Mouse (Mus musculus) frontal cortex, postnatal 10 days (tissue): ENCODE measurements around the gene Eddm3b.
"Not testable (repeated sequence)": the region's sequence is repeated elsewhere in the genome, so short reads cannot be mapped to it uniquely, and the experiment has no call there.

Source experiments
- DNase-seq, 2 experiments: peaks; one replicate each; pipeline ENCODE4 v3.0.0; 2022; ENCODE audit warnings: low spot score in 2 of 2, mixed read lengths in 1 of 2

Eddm3b gene

GRCm38 (mm10) chr14:51143287-51143686 lies 29.1 kb downstream of the Eddm3b start:
- no peak for DNase-seq

- DNase-seq = no peak
These were observed 29.7 kb downstream of the Eddm3b start for GRCm38 (mm10) chr14:51143937-51144336.

DNA sequence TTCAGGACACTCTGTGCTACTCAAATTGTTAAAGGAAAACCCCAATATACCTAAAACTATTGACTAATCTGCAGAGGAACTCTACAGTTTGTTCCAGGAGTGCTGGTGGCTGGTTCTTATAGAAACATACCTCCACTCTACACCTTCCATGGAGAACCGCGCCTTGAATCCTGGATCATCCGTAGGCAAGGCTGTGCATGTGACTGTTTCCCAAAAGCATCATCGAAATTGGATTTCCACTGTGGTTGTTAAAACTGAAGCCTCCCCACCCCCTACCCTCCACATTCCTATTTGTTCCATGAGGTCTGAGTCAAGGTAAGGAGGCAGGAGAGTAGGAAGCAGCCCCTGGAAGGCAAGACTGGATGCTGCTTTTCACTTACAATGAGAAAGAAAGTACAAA lies 30.2 kb downstream of the Eddm3b start:
- DNase-seq = no peak

DNA sequence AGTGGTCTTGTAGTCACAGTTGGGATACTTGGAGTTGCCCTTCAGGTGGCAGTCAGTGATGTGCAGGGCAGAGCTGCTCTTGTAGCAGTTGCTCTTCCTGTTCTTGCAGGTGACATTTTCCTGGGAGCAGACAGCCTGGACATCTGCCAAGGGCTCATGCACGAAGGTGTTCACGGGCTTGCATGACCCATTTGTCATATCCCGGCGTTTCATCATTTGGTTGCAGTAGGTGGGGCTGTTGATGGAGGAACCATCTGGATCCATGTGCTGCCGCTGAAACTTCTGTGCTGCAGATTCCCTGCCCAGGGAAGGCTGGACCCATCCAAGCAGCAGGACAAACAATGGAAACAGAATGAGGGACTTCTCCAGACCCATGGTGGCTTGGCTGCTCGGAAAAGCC lies 31.3 kb downstream of the Eddm3b start:
- DNase-seq = no peak

GRCm38 (mm10) chr14:51146685-51147084 lies 32.5 kb downstream of the Eddm3b start, which contains the start of gene Rnase1:
Gene Rnase1, minus strand, starts transcription at chr14:51146785.
- DNase-seq = no peak

GRCm38 (mm10) chr14:51148006-51148405 lies 33.8 kb downstream of the Eddm3b start:
- no peak for DNase-seq

DNA sequence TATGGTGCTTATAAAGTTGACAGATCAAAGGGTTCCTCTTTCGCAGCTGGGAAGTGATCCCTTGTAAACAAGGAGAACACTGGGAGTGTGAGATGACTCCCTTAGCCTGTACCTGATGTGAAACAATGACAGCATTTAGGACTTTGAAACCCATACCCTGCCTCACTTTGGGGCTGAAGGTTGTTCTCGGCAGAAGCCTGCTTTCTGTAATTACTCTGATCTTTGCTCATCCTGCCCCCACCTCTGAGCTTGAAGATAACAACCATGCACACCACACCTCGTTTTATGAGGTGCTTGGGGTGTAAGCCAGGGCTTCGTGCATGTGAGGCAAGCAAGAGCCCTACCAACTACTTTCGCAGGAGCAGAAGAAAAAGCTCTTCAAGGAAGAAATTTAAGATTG lies 34.9 kb downstream of the Eddm3b start:
- no peak for DNase-seq

GRCm38 (mm10) chr14:51150206-51150831 lies 36.1 kb downstream of the Eddm3b start:
- no peak for DNase-seq

DNA sequence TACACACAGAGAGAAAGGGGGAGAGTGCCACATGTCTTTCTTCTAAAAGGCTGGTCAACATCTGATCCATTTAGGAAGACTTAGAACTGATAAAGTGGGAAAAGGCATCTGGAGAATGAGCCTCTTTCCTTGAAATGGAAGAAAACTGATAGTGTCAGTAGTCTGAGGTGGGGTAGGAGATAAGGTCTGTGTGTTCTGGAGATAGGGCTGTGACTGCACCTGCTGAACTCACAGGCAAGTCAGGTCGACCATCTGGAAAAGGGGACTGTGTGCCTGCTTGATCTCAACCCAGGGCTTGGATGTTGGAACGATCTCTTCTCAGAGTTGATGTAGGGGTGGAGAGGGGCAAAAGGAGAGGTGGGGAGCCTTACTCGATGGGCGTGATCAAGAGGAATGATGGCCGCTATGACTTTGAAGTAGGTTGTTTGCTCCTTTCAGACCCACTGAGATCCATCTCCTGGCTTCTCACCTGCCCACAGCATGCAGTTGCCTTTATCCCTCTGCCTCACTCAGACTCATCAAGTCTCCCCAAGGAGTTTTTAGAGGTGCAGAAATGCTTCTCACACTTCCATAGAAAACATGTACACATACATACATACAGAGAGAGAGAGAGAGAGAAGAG lies 38.1 kb downstream of the Eddm3b start:
- no peak for DNase-seq

GRCm38 (mm10) chr14:51156056-51156735 lies 42.0 kb downstream of the Eddm3b start:
- no peak for DNase-seq

- no peak for DNase-seq
These were observed 42.5 kb downstream of the Eddm3b start for GRCm38 (mm10) chr14:51156736-51157068.

DNA sequence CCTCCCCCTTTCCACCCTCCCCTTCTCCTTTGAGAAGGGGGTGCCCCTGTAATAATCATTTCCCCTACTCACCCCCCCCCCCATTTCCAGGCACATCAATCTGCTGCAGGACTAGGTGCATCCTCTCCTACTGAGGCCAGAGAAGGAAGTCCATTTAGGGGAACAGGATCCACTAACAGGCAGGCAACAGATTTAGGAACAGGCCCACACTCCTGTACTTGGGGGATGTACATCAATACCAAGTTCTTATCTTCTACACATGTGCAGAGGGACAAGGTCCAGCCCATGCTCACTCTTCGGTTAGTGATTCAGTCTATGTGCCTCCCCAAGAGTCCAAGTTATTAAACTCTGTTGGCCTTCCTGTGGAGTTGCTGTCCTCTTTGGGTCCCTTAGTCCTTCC lies 42.8 kb downstream of the Eddm3b start:
- DNase-seq = no peak

- not testable (repeated sequence) for DNase-seq
These were observed 47.8 kb downstream of the Eddm3b start, which contains the start of gene Rnase2b for GRCm38 (mm10) chr14:51161976-51162375. Gene Rnase2b, plus strand, starts transcription at chr14:51162260.

- DNase-seq = not testable (repeated sequence)
These were observed 49.1 kb downstream of the Eddm3b start for GRCm38 (mm10) chr14:51163323-51163722.

GRCm38 (mm10) chr14:51165435-51165834 lies 51.2 kb downstream of the Eddm3b start:
- DNase-seq = no peak

DNA sequence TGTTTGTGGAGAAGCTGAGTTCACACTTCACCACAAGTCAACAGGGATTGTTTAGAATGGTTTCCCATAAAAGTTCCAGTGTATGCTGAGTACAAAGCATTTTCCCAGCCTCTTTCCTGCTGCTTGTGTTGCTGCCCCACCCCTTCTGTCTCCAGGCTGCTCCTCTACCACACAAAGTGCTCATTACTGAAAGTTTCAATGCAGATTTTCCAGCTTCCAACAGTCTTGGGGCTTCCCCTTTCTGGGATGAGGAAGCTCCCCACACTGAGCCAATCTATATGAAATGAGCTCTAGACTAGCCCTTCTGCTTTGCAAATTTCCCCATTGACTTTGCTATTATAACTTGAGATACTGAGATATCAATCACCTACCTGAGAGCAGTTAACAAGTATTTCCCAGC lies 51.8 kb downstream of the Eddm3b start:
- DNase-seq = no peak
